Mouse (Mus musculus) NIH3T3 (cell line): ENCODE results near the gene Cpn2.

Experiments
- DNase-seq: peaks from one replicate; pipeline ENCODE4 v3.0.0-alpha.2; 2012; ENCODE audit warnings: low read depth

Cpn2 gene

DNA sequence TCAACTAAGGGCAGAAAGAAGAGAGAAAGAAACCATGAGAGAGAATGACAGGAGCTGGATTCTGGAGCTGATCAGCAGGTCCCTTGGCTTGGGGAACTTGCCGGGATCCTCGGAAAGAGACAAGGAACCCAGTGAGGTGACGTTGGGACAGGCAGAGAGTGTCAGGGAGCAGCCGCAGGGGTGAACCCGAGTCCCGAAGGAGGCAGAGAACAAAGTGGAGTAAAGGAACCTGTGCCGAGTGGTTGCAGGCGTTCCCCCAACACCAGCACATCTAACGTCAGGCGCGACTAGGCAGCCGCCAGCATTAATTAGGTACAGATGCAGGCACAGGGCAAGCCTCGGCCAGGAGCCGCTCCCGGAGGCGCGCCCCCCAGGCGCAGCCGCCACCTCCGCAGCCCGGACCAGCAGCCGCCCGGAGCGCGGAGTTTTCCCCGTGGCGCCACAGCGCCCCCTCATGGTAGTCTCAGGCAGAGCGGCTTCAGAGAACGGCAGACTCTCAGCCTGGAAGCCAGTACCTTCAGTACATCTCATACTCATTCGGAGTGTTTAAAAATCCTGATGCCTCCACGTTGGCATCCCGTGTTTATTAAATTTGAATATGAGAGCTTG, 31.1 kb downstream of the Cpn2 start:
- peak; percentile 93 for DNase-seq

DNA sequence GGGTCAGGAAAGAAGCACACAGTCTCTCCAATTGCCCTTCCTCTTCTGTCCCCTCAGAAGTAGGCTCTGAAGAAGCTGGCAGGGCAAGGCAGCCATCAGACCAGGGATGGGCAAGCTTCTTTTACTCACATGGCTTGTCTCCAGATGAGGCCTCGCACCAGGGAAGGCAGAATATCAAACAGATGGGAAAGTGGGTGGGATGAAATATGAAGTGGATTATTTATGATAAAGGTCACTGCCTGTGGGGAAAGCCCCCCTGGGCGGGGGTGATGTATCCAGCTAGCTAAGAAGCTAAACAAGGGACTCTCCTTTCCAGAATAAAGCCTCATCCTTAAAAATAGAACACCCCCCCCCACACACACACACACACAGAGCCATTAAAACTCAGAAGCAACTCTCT, 31.7 kb downstream of the Cpn2 start:
- DNase-seq, result peak; percentile 60

DNA sequence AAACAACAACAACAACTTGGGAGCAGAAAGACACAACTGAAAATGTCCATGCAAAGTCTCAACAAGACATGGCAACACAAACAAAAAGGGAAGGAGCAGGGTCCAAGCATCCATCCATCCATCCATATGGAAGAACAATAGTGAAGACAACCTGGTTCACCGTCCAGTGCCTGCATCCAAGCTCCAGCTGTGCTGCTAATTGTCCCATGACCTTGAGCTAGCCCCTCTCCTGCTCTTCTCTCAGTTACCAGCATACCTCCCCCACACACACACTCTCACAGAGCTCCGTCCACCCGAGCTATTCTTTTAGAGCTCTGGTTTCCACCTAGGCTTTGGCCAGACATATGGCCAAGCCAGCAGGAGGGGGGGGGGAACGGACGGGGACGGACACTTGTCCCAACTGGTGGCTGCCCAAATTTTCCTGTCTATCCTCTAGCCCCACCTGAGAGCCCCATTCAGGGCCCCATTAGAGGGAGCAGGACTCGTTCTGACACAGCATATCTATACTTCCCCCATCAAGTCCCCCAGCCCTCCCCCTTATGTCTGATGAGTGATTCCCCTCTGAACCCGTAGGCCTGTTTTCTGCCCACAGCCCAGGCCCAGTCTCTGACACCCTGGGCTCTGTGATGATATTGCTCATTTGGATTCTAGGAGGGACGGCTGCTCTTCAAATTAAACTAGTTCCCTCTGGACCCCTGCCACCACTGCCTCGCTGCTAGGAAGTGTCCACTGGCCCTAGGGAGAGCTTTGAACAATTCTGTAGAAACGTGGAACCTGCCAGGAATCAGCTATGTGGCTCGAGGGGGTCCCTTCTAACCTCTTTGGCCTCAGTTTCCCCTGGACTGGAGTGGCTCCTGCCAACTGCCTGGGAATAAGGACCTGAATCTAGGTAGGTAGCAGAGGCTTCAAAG, 32.4 kb downstream of the Cpn2 start:
- no peak for DNase-seq

DNA sequence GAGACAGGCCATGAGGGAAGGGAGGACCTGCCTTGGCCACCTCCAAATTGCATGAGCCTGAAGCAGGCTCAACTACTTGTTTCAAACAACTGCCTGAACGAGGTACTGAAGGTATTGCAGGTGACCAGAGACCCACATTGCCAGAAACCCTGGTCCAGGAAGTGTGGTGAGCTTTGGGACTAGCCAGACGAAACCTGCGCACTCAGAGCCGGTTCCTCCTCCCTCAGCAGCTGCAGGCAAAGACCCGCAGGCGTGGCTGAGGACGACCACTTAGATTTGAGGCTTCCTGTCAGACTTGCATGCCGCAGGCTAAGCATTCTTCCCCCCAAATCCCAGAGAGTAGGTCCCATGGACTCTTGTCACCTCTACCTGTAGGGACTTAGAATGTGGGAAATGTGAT, 33.2 kb downstream of the Cpn2 start:
- no peak for DNase-seq

DNA sequence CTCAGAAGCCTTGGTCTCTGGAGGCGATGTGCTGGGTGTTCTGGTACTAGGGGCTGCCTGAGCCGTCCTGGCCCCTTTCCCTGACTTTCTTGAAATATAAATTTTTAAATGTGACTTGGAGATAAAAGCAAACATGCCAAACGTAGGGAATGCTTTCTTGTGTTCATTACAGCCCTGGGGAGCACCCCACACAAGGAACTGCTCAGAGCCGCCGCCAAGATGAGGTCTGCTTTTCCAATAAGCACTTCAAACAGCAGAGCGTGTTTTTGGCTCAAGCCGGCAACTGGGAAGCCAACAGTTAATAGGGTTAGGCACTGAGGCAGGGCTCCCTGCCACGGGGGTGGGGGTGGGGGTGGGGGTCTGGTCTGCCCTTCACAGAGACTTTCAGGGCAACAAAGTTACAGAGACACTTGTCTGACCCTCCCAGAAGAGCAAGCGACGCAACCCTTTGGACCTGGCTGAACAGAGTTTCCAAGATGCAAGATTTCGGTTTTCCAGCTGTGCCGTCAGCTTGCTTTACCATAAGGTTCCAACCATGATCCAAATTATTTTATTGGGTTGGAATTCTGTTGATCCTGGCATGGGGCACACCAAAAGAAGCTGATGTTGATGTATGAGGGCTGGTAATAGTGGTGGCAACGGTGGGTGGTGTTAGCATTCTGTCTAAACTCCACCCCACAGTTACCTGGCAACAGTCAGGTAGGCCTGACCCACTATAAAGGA, 35.3 kb downstream of the Cpn2 start:
- no peak for DNase-seq

DNA sequence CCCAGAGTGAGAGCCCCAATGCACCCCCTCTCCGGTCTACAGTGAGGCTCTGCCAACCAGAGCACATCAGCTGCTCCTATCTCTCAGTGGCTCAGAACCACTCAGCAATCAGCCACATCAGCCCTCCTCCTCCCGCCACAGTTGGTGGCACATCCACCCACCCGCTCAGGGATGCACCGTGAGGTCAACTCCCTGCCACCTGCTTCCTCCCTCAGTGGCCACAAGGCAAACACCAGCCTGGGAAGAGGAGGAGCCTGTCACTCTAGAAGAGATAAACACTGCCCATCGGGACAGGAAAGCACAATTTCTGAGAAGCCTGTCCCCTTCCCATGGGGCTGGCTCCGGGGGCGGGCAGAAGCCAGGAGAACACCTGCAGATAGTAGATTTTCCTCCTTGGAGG, 39.9 kb downstream of the Cpn2 start:
- no peak for DNase-seq

DNA sequence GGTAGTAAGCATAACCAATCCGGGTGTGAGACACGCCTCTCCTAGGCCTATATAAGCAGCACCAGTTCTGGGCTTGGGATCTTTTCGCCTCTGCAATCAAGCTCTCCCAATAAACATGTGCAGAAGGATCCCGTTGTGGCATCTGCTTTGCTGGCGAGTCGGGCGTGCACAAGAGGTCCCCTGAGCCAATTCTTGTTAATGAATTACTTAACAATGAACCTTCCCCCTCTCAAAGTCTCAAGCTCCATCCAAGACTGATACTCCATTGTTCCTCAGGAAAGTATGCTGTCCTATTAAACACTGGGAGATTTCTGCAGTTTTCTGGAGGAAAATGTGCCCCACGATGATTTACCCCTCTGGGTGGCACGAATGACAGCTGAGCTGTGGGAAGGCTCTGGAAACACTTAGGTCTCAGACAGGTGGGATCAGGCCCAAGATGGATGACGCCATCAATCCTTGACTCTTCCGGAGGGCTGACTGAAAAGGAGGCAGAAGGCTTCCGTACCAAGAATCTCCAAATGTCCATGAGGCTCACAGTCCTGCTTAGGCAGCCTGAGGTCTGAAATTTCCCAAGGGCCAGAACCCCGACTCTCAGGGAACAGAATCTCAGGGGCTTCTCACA, 46.0 kb downstream of the Cpn2 start:
- no peak for DNase-seq

DNA sequence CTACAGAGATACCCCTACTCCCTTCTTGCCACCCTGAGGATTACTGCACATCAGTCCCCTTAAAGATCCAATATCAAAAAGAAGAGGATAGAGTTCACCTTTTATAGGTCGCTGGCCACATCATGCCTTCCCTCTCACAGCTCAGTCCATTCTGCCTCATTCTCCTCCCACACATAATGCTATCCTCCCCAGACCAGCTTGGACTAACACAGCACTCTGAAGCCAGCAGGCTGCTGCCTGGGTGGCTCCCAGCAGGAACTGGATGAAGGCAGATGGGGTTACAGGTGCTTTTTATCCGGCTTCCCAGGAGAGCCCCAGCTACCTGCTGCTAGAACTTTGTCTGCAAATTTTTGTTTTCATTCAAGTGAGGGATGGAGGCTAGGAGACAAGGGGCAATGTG, 51.5 kb downstream of the Cpn2 start:
- DNase-seq, result no peak

DNA sequence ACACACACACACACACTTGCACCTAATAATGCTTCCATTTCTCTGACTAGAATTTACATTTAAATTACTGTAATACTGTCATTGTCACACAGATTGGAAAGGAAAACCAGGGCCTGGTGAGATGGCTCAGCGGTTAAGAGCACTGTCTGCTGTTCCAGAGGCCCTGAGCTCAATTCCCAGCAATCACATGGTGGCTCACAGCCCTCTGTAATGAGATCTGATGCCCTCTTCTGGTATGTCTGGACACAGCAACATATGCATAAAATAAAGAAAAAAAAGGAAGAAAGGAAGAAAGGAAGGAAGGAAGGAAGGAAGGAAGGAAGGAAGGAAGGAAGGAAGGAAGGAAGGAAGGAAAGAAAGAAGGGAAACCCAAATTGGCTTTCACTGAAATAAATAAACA, 53.7 kb downstream of the Cpn2 start:
- no peak for DNase-seq

DNA sequence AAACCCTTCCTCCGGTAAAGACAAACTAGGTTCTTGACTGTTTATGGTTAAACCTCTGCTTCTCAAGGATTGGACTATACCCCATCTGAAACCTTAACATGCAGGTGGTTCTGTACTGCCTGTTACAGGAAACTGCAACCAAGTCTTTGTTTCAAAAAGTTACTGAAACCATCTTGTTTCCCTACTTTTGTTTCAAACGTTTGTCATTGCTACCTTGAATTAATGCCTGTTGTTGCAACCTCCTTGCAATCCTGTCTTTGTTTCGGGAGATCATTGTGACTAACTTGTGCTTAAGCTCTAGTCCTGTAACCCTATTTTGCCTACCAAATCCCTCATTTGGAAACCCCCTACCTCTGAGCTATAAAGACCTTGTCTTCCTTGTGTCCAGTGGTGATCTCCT, 55.3 kb downstream of the Cpn2 start:
- no peak for DNase-seq

DNA sequence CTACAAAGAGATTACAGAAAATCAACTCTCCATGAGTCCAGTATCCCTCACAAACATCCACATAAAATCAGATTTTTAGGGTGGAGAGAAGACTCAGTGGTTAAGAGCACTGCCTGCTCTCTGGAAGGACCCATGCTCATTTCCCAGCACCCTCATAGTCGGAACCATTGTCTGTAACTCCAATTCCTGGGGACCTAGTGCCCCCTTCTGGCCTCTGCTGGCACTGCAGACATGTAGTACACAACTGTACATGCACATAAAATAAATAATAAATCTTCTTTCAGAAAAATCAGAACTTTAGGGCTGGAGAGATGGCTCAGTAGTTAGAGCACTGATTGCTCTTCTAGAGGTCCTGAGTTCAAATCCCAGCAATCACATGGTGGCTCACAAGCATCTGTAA, 58.0 kb downstream of the Cpn2 start:
- no peak for DNase-seq

DNA sequence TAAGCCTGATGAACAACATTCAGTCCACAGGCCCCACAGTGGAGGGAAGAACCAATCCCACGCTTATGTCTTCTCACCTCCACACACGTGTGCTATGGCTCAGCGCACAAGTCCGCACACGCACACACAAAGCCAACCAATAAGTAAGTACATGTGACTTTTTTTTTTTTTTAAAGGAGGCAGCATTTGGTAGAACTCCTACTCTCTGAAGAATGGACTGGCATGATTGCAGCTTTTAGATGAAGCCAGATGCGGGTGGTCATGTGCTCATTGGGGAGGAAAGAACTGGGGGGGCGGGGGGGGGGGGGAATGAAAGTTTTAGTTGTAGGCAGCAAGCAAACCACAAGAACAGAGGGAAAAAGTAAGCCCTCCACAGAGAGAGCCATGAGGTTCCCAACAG, 59.3 kb downstream of the Cpn2 start:
- no peak for DNase-seq

DNA sequence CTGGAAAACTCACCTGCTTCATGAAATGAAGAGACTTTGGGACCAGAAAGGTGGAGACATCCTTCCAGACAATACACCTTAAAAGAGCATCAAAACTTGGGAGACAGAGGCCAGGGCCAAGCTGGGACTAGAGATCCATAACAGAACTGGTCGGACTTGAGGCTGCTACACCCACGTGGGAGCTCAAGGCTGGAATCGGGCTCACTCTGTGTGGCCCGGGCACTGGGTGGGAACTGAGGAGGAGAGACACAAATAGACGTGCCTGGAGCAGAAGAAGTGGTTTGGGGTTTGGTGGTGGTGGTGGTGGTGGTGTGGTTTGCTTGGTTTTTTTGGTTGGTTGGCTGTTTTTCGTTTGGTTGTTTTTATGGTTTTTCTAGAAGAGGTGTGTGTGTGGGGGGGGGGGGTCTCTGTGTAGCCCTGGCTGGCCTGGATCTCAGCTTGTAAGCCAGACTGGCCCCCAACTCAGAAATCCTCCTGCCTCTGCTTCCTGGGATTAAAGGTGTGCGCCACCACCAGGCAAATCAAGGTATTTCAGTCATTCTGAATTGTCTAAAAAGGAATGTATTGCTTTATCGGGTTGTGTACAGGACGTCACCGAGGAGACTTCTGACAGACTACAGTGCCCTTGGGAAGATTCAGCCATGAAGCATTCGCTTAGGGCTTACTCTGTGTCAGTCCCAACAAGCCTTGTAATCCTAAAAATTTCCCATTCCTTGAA, 60.0 kb downstream of the Cpn2 start:
- DNase-seq, result no peak
